Mouse (Mus musculus): ENCODE measurements around the gene Ilk.

- TF ChIP-seq CTCF (IDR thresholded peaks at IDR 0.05) (no peak), POLR2A (IDR thresholded peaks at IDR 0.05; ENCODE audit: insufficient read depth, low read depth, low read length) (no peak)
Observed at GRCm38 (mm10) chr7:105752716-105753115, 16.3 kb downstream of the Ilk start.
